Mouse (Mus musculus): ENCODE results near the gene Gm21083.
"Not testable (repeated sequence)": the region's sequence is repeated elsewhere in the genome, so short reads cannot be mapped to it uniquely, and the experiment has no call there.

Gm21083 gene

DNA sequence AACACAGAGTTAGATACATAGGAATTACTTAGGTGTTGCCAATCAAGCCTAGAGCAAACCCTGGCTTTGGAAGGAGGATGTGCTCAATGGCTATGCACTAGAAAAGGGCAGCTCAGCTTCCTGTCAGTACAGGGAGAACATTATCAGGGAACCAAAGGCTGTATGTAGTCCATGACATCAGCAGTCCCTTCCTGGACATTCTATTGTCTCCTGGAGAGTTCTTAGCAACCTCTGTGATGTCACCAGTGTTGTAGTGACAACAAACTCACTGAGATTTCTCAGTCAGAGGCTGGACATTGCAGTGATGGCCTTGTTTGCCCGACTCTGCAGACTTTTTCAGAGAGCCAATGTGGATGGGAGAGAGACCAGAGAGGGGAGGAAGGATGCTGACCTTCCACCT lies at the start of gene Gm21083:
Gene Gm21083, plus strand, starts transcription at position 301 of the 400 bp plus-strand sequence.
- not testable (repeated sequence) for DNase-seq

DNA sequence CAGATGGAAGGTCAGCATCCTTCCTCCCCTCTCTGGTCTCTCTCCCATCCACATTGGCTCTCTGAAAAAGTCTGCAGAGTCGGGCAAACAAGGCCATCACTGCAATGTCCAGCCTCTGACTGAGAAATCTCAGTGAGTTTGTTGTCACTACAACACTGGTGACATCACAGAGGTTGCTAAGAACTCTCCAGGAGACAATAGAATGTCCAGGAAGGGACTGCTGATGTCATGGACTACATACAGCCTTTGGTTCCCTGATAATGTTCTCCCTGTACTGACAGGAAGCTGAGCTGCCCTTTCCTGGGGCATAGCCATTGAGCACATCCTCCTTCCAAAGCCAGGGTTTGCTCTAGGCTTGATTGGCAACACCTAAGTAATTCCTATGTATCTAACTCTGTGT lies 48.0 kb upstream of the Gm21083 start, which contains the start of gene Gm21190:
Gene Gm21190, minus strand, starts transcription at position 101 of the 400 bp plus-strand sequence.
- not testable (repeated sequence) for DNase-seq

DNA sequence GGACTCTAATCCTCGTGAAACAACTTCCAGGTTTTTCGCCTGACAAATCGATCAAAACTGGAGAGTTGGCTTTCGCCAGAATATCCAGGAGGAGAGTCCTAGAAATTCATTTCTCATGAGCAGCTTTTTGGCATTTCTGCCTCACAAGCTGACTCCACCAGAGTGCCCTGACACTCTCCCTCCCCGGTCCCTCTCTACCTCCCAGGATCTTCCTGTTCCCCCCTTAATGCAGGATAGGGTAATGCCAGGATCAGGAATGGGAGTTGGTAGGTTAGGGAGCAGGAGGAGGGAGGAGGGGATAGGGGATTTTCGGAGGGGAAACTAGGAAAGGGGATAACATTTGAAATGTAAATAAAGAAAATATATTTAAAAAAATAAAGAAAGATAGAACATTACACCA lies 28.5 kb upstream of the Gm21083 start:
- not testable (repeated sequence) for DNase-seq

DNA sequence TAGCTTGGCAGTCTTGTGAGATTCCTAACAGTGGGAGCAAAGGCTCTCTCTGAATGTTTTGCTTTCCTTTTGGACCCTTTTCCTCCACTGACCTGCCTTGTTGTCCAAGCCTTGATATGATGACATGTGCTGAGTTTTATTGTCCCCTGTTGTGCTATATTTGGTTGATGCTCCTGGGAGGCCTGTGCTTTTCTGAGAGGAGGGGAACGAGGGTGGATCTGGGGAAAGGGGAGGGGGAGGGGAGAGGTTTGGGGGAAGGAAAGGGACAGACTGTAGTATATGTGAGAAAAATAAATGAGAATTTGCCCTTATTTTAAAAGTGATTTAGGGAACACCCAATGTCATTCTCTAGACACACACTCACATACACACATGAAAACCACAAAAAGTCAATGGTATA lies 28.0 kb upstream of the Gm21083 start:
- not testable (repeated sequence) for DNase-seq

DNA sequence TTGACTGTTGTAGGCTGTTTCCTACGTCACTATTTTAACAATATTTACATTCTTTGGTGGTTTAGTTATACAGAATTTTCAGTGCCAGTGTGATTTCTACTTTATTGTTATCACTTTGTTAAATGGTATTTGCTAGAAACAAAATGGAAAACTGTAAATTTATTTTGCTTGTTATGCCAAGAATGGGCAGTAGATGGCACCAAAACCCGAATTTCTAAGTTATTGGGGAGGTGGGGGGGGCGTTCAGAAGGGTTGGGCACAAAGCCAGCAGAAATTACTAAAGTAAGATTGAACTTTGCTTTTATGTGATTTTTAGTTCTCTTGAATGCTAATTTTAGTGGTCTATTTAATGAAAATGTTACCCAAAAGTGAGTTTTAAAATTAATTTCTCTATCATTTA lies 27.5 kb upstream of the Gm21083 start:
- peak in 1 of 2 experiments; percentile 6 for DNase-seq

DNA sequence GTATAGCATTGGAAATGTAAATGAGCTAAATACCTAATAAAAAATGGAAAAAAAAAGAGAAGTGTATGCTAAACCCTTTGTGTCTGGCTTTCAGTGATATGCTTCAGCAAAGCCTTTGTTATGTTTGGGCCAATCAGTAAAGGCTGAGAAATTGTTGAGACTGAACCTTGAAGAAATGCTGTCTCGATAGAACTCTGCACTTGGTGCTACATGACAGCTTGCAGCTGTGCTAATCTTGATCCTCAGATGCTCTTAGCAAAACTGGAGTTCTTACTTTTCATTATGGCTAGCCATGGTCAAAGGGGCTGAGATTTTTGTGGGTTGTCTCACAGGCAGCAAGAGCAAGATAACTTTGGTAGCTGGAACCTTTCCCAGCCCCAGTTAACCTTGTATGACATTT lies 18.5 kb upstream of the Gm21083 start:
- not testable (repeated sequence) for DNase-seq

DNA sequence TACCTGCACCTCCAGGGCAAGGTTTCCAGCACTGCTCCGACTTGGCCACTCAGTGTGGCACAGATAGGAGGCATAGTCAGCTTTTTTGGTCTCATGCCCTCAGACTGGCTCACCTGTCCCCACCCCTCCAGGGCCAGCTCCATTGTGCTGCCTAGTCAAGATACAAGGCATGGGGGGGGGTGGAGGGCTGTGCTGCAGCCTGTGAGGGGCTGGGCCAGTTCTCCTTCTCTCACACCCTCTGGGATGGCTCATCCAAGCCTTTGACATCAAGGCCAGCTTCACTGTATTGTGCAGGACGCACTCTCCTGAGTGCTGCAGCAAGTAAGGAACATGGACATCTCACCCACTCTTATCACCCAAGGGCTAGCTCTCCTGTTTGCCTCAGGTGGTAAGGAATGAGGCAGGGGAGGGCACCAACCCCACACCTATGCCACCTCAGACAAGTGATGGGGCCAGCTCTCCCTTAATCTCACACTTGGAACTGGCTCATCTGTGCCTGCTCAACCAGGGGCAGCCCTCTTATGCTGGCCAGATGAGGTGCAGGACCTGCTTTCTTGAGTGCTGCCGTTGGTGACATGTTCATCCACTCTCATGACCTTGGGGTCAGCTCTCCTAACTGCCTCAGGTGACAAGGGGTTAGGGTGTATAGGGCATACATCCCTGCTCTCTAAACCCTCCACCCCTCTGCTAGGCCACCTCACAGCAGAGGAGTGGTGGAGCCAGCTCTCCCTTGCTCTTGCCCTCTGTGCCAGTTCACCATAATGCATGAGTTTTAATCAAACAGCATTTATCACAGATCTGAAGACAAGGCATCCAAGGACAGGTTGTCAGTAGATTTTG lies 15.5 kb upstream of the Gm21083 start:
- not testable (repeated sequence) for DNase-seq

DNA sequence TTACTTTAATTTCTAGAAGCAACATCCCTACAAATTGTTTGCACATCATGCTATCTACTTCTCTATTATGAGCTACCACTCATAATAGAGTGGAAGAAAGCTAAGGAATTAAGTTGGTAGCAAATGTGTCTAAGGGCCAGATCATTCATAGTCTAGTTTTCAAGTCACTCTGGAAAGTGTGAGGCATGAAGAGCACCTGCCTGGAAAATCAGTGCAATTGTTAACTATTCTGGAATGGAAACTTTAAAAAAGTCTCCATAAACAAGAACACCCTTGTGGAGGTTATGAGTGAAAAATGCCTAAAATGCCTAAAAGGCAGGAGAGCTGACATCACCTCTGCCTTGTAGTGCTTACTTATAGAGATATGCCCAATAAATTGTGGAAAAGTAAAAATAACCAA lies 3.4 kb upstream of the Gm21083 start:
- DNase-seq, result not testable (repeated sequence)

DNA sequence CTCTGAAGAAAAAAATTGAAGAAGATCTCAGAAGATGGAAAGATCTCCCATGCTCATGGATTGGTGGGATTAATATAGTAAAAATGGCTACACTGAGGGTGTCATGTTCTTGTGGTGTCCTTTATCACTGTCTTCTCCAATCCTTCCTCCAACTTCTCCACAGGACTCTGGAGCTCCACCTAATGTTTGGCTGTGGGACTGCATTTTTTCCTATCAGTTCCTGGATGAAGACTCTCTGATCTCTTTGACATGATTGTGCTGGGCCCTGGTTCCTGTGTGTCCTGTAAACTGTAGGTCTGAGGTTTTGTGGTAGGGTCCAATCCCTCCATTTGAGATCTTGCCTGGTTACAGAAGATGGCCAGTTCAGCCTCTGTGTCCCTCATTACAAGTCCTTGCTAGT lies 9.2 kb downstream of the Gm21083 start:
- peak in 1 of 2 experiments; percentile 23 for DNase-seq

DNA sequence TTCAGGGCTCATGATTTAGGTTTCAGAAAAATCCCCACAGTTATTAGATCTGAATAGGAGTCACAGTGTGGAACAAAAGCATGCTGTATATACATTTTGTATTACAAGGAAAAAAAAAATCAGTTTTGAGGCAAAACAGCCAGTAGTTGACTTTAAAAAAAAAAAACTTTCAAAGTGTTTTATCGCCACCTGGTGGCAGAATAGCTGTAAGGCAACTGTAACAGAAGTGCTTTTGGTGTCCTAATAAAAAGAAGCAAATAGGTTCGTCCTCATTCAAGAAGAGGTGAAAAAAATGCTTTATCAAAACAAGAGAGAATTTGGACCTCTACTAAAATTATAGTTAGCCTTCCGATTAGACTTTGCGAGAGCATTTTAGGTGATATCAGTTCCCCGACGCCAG lies 11.2 kb downstream of the Gm21083 start:
- DNase-seq, result peak in 1 of 2 experiments; percentile 11

DNA sequence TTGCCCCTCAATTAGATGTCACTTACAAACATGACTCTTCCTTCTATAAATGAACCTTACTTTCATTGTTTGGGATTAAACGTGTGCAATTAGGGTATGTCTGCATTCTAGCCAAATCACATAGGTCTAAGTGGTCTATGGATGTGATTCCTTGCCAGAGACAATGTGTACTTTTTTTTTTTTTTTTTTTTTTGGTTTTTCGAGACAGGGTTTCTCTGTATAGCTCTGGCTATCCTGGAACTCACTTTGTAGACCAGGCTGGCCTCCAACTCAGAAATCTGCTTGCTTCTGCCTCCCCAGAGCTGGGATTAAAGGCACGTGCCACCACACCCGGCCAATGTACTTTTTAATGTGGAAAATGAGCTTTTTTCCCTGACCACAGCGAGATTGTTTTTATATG lies 13.5 kb downstream of the Gm21083 start:
- DNase-seq, result not testable (repeated sequence)

DNA sequence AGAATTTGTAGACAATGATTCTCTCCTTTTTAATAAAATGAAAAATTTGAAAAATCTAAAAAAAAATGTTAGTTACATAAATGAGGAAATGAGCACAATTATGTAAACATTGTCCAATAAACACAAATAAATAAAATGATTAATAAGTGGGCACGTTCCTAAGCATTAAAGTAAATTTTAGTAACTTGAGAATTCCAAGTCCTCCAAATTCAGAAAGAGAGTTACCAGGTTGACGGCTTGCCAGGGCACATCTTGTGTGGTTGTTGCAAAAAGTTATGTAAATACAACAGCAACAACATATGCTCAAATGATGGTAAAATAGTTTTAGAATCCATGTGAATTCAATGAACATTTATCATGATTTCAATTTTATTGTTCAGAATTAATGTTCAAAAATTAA lies 14.4 kb downstream of the Gm21083 start:
- not testable (repeated sequence) for DNase-seq

DNA sequence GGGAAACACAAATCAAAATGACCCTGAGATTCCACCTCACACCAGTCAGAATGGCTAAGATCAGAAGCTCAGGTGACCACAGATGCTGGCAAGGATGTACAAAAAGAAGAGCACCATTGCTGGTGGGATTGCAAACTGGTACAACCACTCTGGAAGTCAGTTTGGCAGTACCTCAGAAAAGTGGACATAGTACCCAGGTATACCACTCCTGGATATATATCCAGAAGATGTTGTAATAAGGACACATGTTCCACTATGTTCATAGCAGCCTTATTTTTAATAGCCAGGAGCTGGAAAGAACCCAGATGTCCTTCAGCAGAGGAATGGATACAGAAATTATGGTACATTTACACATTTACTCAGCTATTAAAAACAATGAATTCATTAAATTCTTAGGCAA lies 21.7 kb downstream of the Gm21083 start:
- DNase-seq, result not testable (repeated sequence)

DNA sequence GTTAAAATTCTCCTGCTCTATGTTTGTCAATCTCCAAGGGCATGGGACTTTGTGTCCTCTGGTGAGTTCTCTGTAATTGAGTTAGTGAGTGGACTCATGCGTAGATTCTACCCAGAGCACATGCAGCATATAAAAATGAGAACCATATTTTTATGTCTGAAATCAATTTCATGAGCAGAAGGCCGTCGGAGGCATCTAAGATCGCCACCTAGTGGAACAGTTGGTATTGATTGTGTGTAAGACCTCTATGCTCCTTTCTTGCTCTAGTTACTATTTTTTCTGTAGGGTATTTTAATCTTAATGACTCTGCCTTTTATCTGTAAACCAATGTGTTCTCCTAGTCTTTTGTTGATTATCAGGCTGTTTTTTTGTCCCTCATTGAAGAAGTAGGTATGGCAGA lies 23.2 kb downstream of the Gm21083 start:
- DNase-seq, result peak in 1 of 2 experiments; percentile 6

DNA sequence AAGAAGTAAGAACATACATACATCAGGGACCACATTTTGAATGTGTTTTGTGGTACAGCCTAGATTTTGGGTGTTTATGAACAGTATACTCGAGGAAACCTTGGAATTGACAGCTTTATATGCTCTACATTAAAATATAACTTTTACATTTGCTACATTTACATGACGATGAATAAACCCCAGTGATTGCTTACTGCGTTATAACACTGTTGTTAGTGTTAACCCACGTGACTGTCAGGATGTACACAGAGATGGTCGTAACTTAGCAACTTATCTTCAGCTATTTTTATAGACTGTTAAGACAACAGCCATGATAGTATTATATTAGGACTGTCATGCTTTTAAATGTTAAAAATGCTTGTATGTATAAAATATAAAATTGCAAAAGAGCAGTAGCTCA lies 24.3 kb downstream of the Gm21083 start:
- not testable (repeated sequence) for DNase-seq

DNA sequence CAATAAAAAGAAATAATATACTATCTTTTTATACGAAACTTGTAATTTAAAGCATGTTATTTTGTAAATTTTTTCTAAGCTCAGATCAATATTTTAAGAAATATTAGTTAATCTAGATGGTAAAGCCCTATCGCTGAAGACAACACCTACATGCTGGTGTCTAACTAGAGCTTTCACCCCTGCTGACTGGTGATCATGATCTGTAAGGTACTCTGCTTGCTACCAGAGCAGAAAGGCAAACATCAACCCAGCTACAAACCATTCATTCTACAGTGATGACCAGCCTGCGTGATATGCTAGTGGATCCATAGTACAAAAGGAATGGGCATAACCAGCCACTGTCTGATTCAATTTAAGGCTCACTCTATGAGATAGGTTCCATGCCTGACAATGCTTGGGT lies 24.8 kb downstream of the Gm21083 start:
- not testable (repeated sequence) for DNase-seq

DNA sequence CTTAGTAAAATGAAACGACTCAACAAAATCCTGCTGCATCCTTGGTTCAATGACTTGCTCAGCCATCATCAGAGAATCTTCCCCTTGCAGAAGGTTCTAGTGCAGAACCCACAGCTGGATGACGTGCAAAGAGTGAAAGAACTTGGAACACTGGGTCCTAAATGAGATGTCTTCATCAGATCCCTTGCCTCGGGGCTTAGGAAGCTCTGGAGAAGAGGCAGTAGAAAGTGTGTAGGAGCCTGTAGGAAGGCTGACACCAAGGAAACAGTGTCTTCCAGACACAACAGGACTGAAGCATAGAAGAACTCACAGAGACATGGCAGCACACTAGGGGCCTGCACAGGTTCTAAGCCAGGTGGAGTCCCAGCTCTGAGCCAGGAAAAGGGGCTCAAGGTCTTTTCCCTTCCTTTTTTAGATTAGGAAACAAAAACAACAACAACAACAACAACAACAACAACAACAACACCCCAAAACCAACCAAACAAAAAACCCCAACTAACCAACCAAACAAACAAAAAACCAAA lies 25.4 kb downstream of the Gm21083 start:
- DNase-seq, result not testable (repeated sequence)

DNA sequence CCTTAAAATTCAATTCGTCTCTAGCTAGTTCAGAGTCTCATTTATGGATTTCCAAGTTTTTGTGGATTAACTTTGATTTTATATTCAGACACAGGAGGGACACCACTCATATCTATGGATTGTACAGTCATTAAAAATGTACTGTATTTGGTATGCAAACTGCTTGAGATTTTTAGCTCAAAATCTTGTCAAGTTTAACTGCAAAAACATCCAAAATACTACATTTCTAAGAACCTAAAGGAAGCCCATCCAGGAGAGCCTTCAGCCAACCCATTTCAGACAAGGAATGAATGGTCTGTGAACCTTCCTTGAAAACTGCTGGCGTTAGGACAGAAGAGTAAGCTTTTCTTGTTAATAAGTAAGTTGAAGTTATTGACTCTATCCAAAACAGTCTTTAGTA lies 25.9 kb downstream of the Gm21083 start:
- DNase-seq, result not testable (repeated sequence)

DNA sequence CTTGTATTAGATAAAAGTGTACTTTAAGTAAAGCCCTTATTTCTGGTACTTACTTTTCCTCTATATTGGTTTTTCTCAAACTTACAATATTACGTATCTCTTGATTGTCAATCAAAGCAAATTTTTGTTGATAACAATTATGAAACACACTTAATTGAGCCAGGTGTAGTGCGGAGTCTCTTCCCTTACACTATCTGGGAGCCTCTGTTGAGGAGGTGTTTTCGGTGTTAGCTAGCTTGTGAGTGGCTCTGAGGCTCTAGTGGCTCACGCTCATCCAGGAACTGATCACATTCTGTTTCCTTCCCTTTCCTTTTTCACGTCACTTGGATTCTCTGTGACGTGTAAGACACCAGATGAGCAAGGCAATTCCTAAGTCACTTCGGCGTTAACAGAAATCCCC lies 26.5 kb downstream of the Gm21083 start:
- DNase-seq, result not testable (repeated sequence)

DNA sequence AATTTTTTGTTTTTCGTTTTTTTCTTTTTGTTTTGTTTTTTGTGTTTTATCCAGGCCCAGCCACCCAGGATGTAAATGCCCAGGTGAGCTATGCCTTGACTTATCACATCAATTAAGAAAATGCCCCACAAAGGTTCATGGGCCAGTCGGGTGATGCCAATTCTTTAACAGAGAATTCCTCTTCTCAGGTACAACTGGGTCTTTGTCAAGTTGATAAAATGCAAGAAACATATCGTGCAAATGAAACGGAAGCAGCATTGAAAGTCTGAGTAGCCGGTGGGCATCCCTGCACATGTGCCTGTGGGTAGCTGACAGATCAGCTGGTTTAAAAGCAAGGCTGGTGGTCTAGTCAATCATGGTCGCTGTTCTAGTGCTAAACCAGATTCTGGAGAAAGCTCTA lies 29.5 kb downstream of the Gm21083 start:
- peak in 1 of 2 experiments; percentile 1 for DNase-seq

DNA sequence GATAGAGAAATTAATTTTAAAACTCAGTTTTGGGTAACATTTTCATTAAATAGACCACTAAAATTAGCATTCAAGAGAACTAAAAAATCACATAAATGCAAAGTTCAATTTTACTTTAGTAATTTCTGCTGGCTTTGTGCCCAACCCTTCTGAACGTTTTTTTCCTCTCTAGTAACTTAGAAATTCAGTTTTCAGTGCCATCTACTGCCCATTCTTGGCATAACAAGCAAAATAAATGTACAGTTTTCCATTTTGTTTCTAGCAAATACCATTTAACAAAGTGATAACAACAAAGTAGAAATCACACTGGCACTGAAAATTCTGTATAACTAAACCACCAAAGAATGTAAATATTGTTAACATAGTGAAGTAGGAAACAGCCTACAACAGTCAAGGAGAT lies 33.6 kb downstream of the Gm21083 start:
- not testable (repeated sequence) for DNase-seq

DNA sequence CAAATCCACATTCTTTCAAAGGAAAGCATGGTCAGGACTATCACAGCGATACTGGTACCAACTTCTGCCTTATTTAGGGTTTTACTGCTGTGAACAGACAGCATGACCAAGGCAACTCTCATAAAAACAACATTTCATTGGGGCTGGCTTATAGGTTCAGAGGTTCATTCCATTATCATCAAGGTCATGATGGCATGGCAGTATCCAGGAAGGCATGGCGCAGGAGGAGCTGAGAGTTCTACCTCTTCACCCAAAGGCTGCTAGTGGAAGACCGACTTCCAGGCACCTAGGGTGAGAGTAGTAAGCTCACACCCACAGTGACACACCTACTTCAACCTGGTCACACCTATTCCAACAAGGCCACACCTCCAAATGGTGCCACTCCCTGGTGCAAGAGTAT lies 39.1 kb downstream of the Gm21083 start:
- DNase-seq, result not testable (repeated sequence)

DNA sequence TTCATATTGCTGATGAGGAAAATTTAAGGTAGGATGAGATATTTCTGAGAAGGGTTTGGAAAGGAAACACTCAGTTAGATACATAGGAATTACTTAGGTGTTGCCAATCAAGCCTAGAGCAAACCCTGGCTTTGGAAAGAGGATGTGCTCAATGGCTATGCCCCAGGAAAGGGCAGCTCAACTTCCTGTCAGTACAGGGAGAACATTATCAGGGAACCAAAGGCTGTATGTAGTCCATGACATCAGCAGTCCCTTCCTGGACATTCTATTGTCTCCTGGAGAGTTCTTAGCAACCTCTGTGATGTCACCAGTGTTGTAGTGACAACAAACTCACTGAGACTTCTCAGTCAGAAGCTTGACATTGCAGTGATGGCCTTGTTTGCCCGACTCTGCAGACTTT lies 41.6 kb downstream of the Gm21083 start, which contains the start of gene Speer4d:
Gene Speer4d, plus strand, starts transcription at position 301 of the 400 bp plus-strand sequence.
- DNase-seq, result not testable (repeated sequence)

DNA sequence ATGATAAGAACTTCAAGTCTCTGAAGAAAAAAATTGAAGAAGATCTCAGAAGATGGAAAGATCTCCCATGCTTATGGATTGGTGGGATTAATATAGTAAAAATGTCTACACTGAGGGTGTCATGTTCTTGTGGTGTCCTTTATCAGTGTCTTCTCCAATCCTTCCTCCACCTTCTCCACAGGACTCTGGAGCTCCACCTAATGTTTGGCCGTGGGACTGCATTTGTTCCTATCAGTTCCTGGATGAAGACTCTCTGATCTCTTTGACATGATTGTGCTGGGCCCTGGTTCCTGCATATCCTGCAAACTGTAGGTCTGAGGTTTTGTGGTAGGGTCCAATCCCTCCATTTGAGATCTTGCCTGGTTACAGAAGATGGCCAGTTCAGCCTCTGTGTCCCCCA lies 51.0 kb downstream of the Gm21083 start:
- not testable (repeated sequence) for DNase-seq

All from cerebellum, postnatal 25 days (tissue).